In genomic region chr15:100304019-100304991, GRCm38 (mm10) we compare ENCODE assay signal across 7 mouse cellular contexts. TPM values are rescaled to one million over a fixed set of nuclear protein-coding genes. Genes with fewer than 3 reads are reported as not detected.
A peak's percentile ranks its signal among the peaks of the same experiment; 100 is the strongest.
DNase-seq lines count a peak whose midpoint lies in the region; ATAC-seq lines count a peak whose summit lies in the region.

Gene Mettl7a1 (plus strand): TSS chr15:100304140.

- H3K4me1 ChIP-seq in embryonic facial prominence, embryonic 11.5 days (ENCODE audit: control insufficient read depth, insufficient read depth, low read length) = no peaks in the 10 kb centered on the region
- peaks cover 10% of the 10 kb centered on the region for H3K4me1 ChIP-seq in midbrain, embryonic 11.5 days (ENCODE audit: control insufficient read depth, insufficient read depth, low read length)

- peak; percentile 87 for DNase-seq in adrenal gland, postnatal 25 days
- DNase-seq in embryonic facial prominence, embryonic 11.5 days (ENCODE audit: low spot score) = peak; percentile 75
- DNase-seq in kidney, adult 11 months = peak; percentile 82
- peak; percentile 86 for DNase-seq in left cerebral cortex, postnatal 4 days
- peak; percentile 96 for DNase-seq in midbrain, embryonic 11.5 days (ENCODE audit: low spot score, missing footprints)
- DNase-seq in skeletal muscle tissue, adult 2 months (ENCODE audit: low read depth, low spot score) = peak; percentile 94

- peak; percentile 86 for ATAC-seq in embryonic facial prominence, embryonic 11.5 days (replicated peaks; ENCODE audit: insufficient number of reproducible peaks, low FRiP score, low TSS enrichment, low read depth)
- peak; percentile 81 for ATAC-seq in granulocyte monocyte progenitor cell, adult 5-6 weeks (replicated peaks; ENCODE audit: poor library complexity, severe bottlenecking)
- ATAC-seq in midbrain, embryonic 11.5 days (ENCODE audit: low FRiP score) = peak; percentile 83

- no peaks in the 10 kb centered on the region for H3K9me3 ChIP-seq in embryonic facial prominence, embryonic 11.5 days (replicated peaks; ENCODE audit: control insufficient read depth, low read length)
- H3K9me3 ChIP-seq in midbrain, embryonic 11.5 days (ENCODE audit: control insufficient read depth, low read length) = no peaks in the 10 kb centered on the region

- no peaks in the 10 kb centered on the region for H3K27me3 ChIP-seq in embryonic facial prominence, embryonic 11.5 days (ENCODE audit: control insufficient read depth, insufficient read depth, low read length)
- H3K27me3 ChIP-seq in midbrain, embryonic 11.5 days (ENCODE audit: control insufficient read depth, insufficient read depth, low read length) = no peaks in the 10 kb centered on the region

- H3K27ac ChIP-seq in embryonic facial prominence, embryonic 11.5 days (replicated peaks; ENCODE audit: low read depth, low read length) = peak within 1 kb of the TSS; percentile 59
- H3K27ac ChIP-seq in midbrain, embryonic 11.5 days (ENCODE audit: low read depth, low read length) = peak within 1 kb of the TSS; percentile 86

- no peaks in the 10 kb centered on the region for H3K36me3 ChIP-seq in embryonic facial prominence, embryonic 11.5 days (replicated peaks; ENCODE audit: control insufficient read depth, insufficient read depth, low read depth, low read length)
- H3K36me3 ChIP-seq in midbrain, embryonic 11.5 days (ENCODE audit: control insufficient read depth, insufficient read depth, low read length) = no peaks in the 10 kb centered on the region

- peak within 1 kb of the TSS; percentile 66 for H3K4me2 ChIP-seq in embryonic facial prominence, embryonic 11.5 days (ENCODE audit: low read depth, low read length)
- peak within 1 kb of the TSS; percentile 48 for H3K4me2 ChIP-seq in midbrain, embryonic 11.5 days

- intact Hi-C loops in left cerebral cortex, postnatal 4 days (cut with DNase I) = no loop called here

- 2% methylated on average over 21 of the region's 30 CpGs for WGBS in embryonic facial prominence, embryonic 11.5 days
- WGBS in midbrain, embryonic 11.5 days = 4% methylated on average over 21 of the region's 30 CpGs

- peak within 1 kb of the TSS; percentile 45 for H3K4me3 ChIP-seq in embryonic facial prominence, embryonic 11.5 days (ENCODE audit: low read depth, low read length)
- H3K4me3 ChIP-seq in midbrain, embryonic 11.5 days (ENCODE audit: low read depth, low read length) = peak within 1 kb of the TSS; percentile 34

- H3K9ac ChIP-seq in embryonic facial prominence, embryonic 11.5 days (replicated peaks; ENCODE audit: low read length) = peak within 1 kb of the TSS; percentile 68
- peak within 1 kb of the TSS; percentile 76 for H3K9ac ChIP-seq in midbrain, embryonic 11.5 days (ENCODE audit: low read length)

RNA-seq across cellular contexts. Expression of gene Mettl7a1, which starts in this region (rescaled TPM):
- 76.6 and 111 TPM in 2 replicates for total RNA-seq in adrenal gland, postnatal 25 days (2021)
- polyA plus RNA-seq in embryonic facial prominence, embryonic 11.5 days (2014; fragmentation: Nextera tagmentation; extraction: Ambion mirVana) = 4.8 and 4.9 TPM in 2 replicates
- 24.4 and 27.4 TPM in 2 replicates for total RNA-seq in granulocyte monocyte progenitor cell, adult 5-6 weeks (2014; fragmentation: Nextera tagmentation)
- 50.9 and 53.6 TPM in 2 replicates for total RNA-seq in granulocyte monocyte progenitor cell, adult 5-6 weeks (2017)
- 1 to 10 TPM; 6.0 to 6.5 TPM for total RNA-seq in left cerebral cortex, postnatal 4 days (2021)
- 4.0 and 5.1 TPM in 2 replicates for polyA plus RNA-seq in midbrain, embryonic 11.5 days (2014; fragmentation: Nextera tagmentation; extraction: Ambion mirVana)

Comparison
In these comparisons a context has a peak if more than half of its experiments do, and no peak if none do; other contexts are left out.
1. Peak in every context shown above with its lines: DNase-seq, ATAC-seq, H3K4me3 ChIP-seq and H3K27ac ChIP-seq.